Mouse (Mus musculus): ENCODE data around the gene Ptrh1. TPM values are rescaled to one million over a fixed set of nuclear protein-coding genes. Genes with fewer than 3 reads are reported as not detected.
A peak's percentile ranks its signal among the peaks of the same experiment; 100 is the strongest.

Gene Ptrh1
- polyA plus RNA-seq, 1 experiment from 2014 or later, result 5.8 TPM

GRCm38 (mm10) chr2:32779131-32779530, 3.5 kb downstream of the Ptrh1 start:
- H3K9ac ChIP-seq (ENCODE audit: low read depth, low read length), result 0 out of 2 replicates have a peak overlapping the region, but pooled peaks have one; percentile 18
- H3K27me3 ChIP-seq (ENCODE audit: control insufficient read depth, insufficient read depth, low read length), result no peaks in the 10 kb centered on the region
- no peak for ATAC-seq (ENCODE audit: low FRiP score, low TSS enrichment)
- no peaks in the 10 kb centered on the region for H3K36me3 ChIP-seq (ENCODE audit: control insufficient read depth, insufficient read depth, low read length)
- WGBS, result 26% methylated on average over 8 of the region's 8 CpGs
- H3K27ac ChIP-seq (ENCODE audit: low read depth, low read length), result no peak overlapping the region
- H3K4me3 ChIP-seq (ENCODE audit: low read length), result no peak overlapping the region
- H3K9me3 ChIP-seq (ENCODE audit: control insufficient read depth, low read length), result no peaks in the 10 kb centered on the region
- H3K4me1 ChIP-seq (ENCODE audit: control insufficient read depth, insufficient read depth, low read length), result peaks cover 6% of the 10 kb centered on the region; the same call in 1 of the 2 replicates
- H3K4me2 ChIP-seq (replicated peaks; ENCODE audit: low read depth, low read length), result no peak overlapping the region

DNA sequence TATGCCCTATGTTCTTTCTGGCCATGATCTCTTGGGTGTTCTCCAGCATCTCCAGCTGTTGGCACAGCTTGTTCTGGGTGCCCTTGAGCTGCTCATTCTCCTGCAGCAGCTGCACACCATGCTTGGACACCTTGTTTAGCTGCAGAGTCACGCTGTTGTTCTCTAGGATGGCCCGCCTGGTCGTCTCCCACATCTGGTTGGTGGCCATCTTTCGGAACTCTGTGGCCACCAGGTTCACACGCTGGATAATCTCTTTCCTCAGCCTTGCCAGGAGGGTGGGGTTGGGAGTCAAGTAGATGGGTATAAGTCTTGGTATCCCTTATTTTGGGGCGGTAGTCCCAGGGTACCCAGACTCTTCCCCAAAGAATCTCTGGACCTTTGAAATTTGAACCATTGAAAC, 4.1 kb downstream of the Ptrh1 start:
- 86% methylated on average over 6 of the region's 6 CpGs for WGBS
- no peaks in the 10 kb centered on the region for H3K9me3 ChIP-seq (ENCODE audit: control insufficient read depth, low read length)
- H3K9ac ChIP-seq (ENCODE audit: low read depth, low read length), result no peak overlapping the region
- ATAC-seq (ENCODE audit: low FRiP score, low TSS enrichment), result no peak
- peaks cover 6% of the 10 kb centered on the region; the same call in 1 of the 2 replicates for H3K4me1 ChIP-seq (ENCODE audit: control insufficient read depth, insufficient read depth, low read length)
- H3K4me3 ChIP-seq (ENCODE audit: low read length), result no peak overlapping the region
- H3K4me2 ChIP-seq (replicated peaks; ENCODE audit: low read depth, low read length), result no peak overlapping the region
- no peaks in the 10 kb centered on the region for H3K36me3 ChIP-seq (ENCODE audit: control insufficient read depth, insufficient read depth, low read length)
- H3K27me3 ChIP-seq (ENCODE audit: control insufficient read depth, insufficient read depth, low read length), result no peaks in the 10 kb centered on the region
- H3K27ac ChIP-seq (ENCODE audit: low read depth, low read length), result no peak overlapping the region

- H3K9ac ChIP-seq (ENCODE audit: low read depth, low read length), result no peak overlapping the region
- 75% methylated on average over 6 of the region's 6 CpGs for WGBS
- ATAC-seq (ENCODE audit: low FRiP score, low TSS enrichment), result no peak
Observed at GRCm38 (mm10) chr2:32781710-32782109, 6.1 kb downstream of the Ptrh1 start.

DNA sequence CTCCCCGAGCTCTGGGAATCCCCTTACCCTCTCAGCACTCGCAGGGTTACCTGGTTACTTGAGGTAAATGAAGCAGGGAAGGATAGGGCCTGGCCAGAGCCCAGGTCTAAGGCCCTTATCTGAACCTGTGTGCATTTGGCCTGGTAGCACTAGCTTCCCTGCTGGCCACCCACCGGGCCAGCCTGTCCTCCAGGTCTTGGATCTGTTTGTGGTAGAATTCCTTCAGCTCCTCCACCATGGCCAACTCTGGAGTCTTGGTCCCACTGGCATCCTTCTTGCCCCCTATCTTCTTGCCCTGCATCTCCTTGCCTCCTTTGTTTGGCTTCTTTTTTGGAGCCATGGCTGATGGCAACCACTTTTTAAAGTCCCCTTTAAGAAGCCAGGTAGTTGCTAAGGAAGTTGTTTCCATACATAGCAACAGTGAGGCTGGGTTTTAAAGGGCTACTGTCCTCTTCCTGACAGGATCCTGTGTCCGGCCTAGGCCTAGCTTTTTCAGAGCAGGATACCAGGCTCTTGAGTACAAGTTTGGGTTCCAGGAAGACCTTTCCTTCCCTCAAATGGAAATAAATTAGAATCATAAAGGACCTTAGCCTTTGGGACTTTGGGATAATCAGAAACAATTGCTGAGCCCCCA, 8.6 kb downstream of the Ptrh1 start, which contains the start of gene Cfap157:
Gene Cfap157 (minus strand): TSS at position 381 of the 634 bp plus-strand sequence.
- H3K9ac ChIP-seq (ENCODE audit: low read depth, low read length), result no peak within 1 kb of the TSS
- H3K4me3 ChIP-seq (ENCODE audit: low read length), result no peak within 1 kb of the TSS
- H3K36me3 ChIP-seq (ENCODE audit: control insufficient read depth, insufficient read depth, low read length), result no peaks in the 10 kb centered on the region
- 73% methylated on average over 4 of the region's 4 CpGs for WGBS
- no peaks in the 10 kb centered on the region for H3K27me3 ChIP-seq (ENCODE audit: control insufficient read depth, insufficient read depth, low read length)
- no peak for ATAC-seq (ENCODE audit: low FRiP score, low TSS enrichment)
- no peaks in the 10 kb centered on the region for H3K4me1 ChIP-seq (ENCODE audit: control insufficient read depth, insufficient read depth, low read length)
- no peak within 1 kb of the TSS for H3K27ac ChIP-seq (ENCODE audit: low read depth, low read length)
- no peaks in the 10 kb centered on the region for H3K9me3 ChIP-seq (ENCODE audit: control insufficient read depth, low read length)
- no peak within 1 kb of the TSS for H3K4me2 ChIP-seq (replicated peaks; ENCODE audit: low read depth, low read length)

More at GRCm38 (mm10) chr2:32781710-32782109, 6.1 kb downstream of the Ptrh1 start:
- Histone ChIP-seq H3K4me1 (ENCODE audit: control insufficient read depth, insufficient read depth, low read length) (no peaks in the 10 kb centered on the region), H3K27me3 (ENCODE audit: control insufficient read depth, insufficient read depth, low read length) (no peaks in the 10 kb centered on the region), H3K4me2 (replicated peaks; ENCODE audit: low read depth, low read length) (no peak overlapping the region), H3K27ac (ENCODE audit: low read depth, low read length) (no peak overlapping the region), H3K4me3 (ENCODE audit: low read length) (no peak overlapping the region), H3K9me3 (ENCODE audit: control insufficient read depth, low read length) (no peaks in the 10 kb centered on the region), H3K36me3 (ENCODE audit: control insufficient read depth, insufficient read depth, low read length) (no peaks in the 10 kb centered on the region)

GRCm38 (mm10) chr2:32787176-32787575, 11.6 kb downstream of the Ptrh1 start:
- no peaks in the 10 kb centered on the region for H3K27me3 ChIP-seq (ENCODE audit: control insufficient read depth, insufficient read depth, low read length)
- no peak for ATAC-seq (ENCODE audit: low FRiP score, low TSS enrichment)
- 0 out of 2 replicates have a peak, but pooled peaks cover 2% of the 10 kb centered on the region for H3K36me3 ChIP-seq (ENCODE audit: control insufficient read depth, insufficient read depth, low read length)
- H3K4me3 ChIP-seq (ENCODE audit: low read length), result no peak overlapping the region
- no peak overlapping the region for H3K9ac ChIP-seq (ENCODE audit: low read depth, low read length)
- H3K4me2 ChIP-seq (replicated peaks; ENCODE audit: low read depth, low read length), result no peak overlapping the region
- H3K4me1 ChIP-seq (ENCODE audit: control insufficient read depth, insufficient read depth, low read length), result no peaks in the 10 kb centered on the region
- H3K27ac ChIP-seq (ENCODE audit: low read depth, low read length), result no peak overlapping the region
- WGBS, result 59% methylated on average over 6 of the region's 6 CpGs
- no peaks in the 10 kb centered on the region for H3K9me3 ChIP-seq (ENCODE audit: control insufficient read depth, low read length)

GRCm38 (mm10) chr2:32788581-32788980, 13.0 kb downstream of the Ptrh1 start:
- H3K4me2 ChIP-seq (replicated peaks; ENCODE audit: low read depth, low read length), result no peak overlapping the region
- WGBS, result 51% methylated on average over 2 of the region's 2 CpGs

DNA sequence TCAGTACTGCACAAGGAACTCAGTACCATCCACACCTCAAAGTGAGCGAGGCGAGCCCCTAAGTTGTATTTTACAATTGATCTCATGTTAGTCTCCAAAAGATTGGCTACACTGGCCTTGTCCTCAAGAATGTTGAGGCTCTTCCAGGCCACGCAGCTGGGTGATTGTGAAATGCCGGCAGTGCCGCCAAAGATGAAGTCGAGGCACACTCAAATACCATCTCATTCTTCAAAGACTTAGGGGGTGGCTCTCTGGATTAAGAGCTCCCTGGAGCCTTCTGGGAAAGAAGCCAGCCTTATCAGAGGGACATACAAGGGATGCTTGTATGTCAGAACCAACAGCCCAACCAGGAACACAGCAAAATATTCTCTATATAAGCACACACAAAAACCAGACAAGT, 15.7 kb downstream of the Ptrh1 start:
- 86% methylated on average over 6 of the region's 6 CpGs for WGBS
- H3K27ac ChIP-seq (ENCODE audit: low read depth, low read length), result no peak overlapping the region

More at GRCm38 (mm10) chr2:32788581-32788980, 13.0 kb downstream of the Ptrh1 start:
- no peak overlapping the region for H3K4me3 ChIP-seq (ENCODE audit: low read length)
- H3K27ac ChIP-seq (ENCODE audit: low read depth, low read length), result no peak overlapping the region
- no peaks in the 10 kb centered on the region for H3K27me3 ChIP-seq (ENCODE audit: control insufficient read depth, insufficient read depth, low read length)
- no peak for ATAC-seq (ENCODE audit: low FRiP score, low TSS enrichment)
- H3K36me3 ChIP-seq (ENCODE audit: control insufficient read depth, insufficient read depth, low read length), result peaks cover 2% of the 10 kb centered on the region; the same call in 1 of the 2 replicates
- H3K9me3 ChIP-seq (ENCODE audit: control insufficient read depth, low read length), result no peaks in the 10 kb centered on the region
- no peaks in the 10 kb centered on the region for H3K4me1 ChIP-seq (ENCODE audit: control insufficient read depth, insufficient read depth, low read length)
- H3K9ac ChIP-seq (ENCODE audit: low read depth, low read length), result no peak overlapping the region

DNA sequence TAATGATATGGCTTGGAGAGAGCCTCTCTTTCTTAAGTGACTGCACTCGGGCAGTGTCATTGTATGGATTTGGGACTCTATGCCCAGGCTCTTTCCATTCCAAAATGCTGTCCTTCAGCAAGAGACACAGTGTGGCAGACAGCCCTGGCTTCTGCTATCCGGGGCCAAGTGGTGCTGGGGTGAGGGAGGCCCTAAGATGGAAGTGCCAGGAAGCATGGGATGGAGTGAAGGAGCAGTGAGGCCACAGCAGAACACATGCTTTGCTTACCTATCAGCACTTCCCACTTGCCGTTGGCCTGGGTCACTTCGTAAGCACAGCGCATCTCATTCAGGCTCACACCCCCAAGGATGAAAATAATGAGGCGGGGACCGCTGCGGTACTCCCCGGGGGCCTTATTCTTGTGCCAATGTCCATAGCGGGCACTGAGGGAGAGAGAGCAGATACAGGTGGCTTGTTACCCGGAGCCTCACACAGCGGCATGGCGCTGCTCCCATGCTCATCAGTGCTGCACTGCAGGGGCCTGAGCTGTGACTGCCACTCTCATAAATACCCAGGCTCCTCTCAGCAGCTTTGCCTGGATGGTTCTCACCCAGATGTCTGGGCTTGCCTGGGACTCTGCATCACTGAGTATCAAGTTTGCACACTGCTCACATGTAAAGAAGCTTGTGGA, 20.3 kb downstream of the Ptrh1 start:
- no peak for ATAC-seq (ENCODE audit: low FRiP score, low TSS enrichment)
- no peaks in the 10 kb centered on the region for H3K9me3 ChIP-seq (ENCODE audit: control insufficient read depth, low read length)
- 91% methylated on average over 13 of the region's 13 CpGs for WGBS
- no peak overlapping the region for H3K4me3 ChIP-seq (ENCODE audit: low read length)
- no peak overlapping the region for H3K27ac ChIP-seq (ENCODE audit: low read depth, low read length)
- H3K27me3 ChIP-seq (ENCODE audit: control insufficient read depth, insufficient read depth, low read length), result no peaks in the 10 kb centered on the region
- peaks cover 12% of the 10 kb centered on the region; the same call in 1 of the 2 replicates for H3K36me3 ChIP-seq (ENCODE audit: control insufficient read depth, insufficient read depth, low read length)
- H3K4me1 ChIP-seq (ENCODE audit: control insufficient read depth, insufficient read depth, low read length), result no peaks in the 10 kb centered on the region
- H3K9ac ChIP-seq (ENCODE audit: low read depth, low read length), result no peak overlapping the region
- H3K4me2 ChIP-seq (replicated peaks; ENCODE audit: low read depth, low read length), result no peak overlapping the region

More for the DNA sequence above, 15.7 kb downstream of the Ptrh1 start:
- Histone ChIP-seq H3K4me3 (ENCODE audit: low read length) (no peak overlapping the region), H3K4me2 (replicated peaks; ENCODE audit: low read depth, low read length) (no peak overlapping the region), H3K36me3 (ENCODE audit: control insufficient read depth, insufficient read depth, low read length) (peaks cover 10% of the 10 kb centered on the region; the same call in 1 of the 2 replicates), H3K9ac (ENCODE audit: low read depth, low read length) (no peak overlapping the region), H3K4me1 (ENCODE audit: control insufficient read depth, insufficient read depth, low read length) (no peaks in the 10 kb centered on the region), H3K9me3 (ENCODE audit: control insufficient read depth, low read length) (no peaks in the 10 kb centered on the region), H3K27me3 (ENCODE audit: control insufficient read depth, insufficient read depth, low read length) (no peaks in the 10 kb centered on the region)
- no peak for ATAC-seq (ENCODE audit: low FRiP score, low TSS enrichment)
